Mouse (Mus musculus) 3134 (cell line): ENCODE measurements at regions not wholly inside any gene's neighbourhood (a gene's known extent, or its start where the extent isn't known, plus 50 kb on each side); places are given as distances from the start of the nearest gene placed in this dataset.
A peak's percentile ranks its signal among the peaks of the same experiment; 100 is the strongest.

Experiments
- DNase-seq: peaks from one replicate; pipeline ENCODE4 v3.0.0-alpha.2; 2011; ENCODE audit warnings: low spot score; ENCODE audit not compliant: insufficient read length; ENCODE audit errors: extremely low read depth

GRCm38 (mm10) chr3:130891310-130891709 is 161.1 kb upstream of the Rpl34 start:
- no peak for DNase-seq

DNA sequence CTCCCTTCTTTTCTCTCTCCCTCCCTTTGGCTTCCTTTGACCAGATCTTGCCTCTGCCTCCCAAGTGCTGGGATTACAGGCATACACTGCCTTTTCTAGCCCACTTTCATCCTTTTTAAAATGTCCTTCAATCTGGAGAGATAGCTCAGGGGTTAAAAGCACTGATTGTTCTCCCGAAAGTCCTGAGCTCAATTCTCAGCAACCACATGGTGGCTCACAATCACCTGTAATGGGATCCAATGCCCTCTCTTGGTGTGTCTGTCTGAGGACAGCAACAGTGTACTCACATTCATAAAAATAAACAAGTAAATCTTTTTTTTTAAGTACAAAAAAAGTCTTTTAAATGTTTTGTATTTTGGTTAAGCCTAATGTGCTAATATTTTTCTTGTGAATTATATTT is 158.4 kb upstream of the Rpl34 start:
- DNase-seq, result no peak

- DNase-seq, result peak; percentile 22
These were observed 157.5 kb upstream of the Rpl34 start for GRCm38 (mm10) chr3:130887540-130888312.

DNA sequence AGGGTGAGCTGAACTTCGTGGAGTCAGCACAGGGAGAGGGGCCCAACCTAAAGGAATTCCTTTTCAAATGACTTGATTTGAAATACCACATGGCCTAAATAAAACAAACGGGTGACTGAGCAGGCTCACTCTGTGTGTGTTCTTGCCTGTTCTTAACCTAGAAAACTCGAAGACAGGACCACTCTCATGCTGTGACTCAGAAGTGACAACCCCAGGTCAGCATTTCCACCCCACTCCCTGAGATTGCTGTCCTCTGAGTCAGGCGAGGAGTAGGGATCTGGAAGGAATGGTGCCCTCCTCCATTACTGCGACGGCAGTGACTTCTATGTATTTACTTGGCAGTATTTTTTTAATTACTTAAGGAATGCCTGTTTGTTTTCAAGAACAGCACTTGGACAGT is 155.8 kb upstream of the Rpl34 start:
- peak; percentile 74 for DNase-seq

DNA sequence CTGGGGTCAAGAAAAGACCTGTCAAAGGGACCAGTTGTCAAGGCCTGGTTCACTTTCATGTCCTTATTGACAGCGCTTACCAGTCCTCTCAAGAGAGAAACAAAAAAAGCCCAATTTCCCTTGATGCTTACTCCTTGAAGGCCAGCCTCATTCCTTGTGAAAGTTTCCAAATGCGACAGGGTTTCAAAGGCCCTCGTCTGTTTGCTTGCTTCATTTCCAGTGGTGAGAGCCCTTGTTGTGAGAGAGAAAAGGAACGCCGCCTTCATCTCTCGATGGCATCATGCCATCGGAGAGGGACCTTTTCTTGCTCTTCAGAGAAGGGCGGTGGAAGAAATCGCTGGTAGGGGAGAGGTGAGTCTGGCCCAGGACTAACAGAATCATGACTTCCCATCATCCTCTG is 154.2 kb upstream of the Rpl34 start:
- no peak for DNase-seq

- no peak for DNase-seq
These were observed 153.7 kb upstream of the Rpl34 start for GRCm38 (mm10) chr3:130883928-130884327.

GRCm38 (mm10) chr3:130883319-130883718 is 153.1 kb upstream of the Rpl34 start:
- no peak for DNase-seq

GRCm38 (mm10) chr3:130880482-130880881 is 150.3 kb upstream of the Rpl34 start:
- DNase-seq, result no peak

DNA sequence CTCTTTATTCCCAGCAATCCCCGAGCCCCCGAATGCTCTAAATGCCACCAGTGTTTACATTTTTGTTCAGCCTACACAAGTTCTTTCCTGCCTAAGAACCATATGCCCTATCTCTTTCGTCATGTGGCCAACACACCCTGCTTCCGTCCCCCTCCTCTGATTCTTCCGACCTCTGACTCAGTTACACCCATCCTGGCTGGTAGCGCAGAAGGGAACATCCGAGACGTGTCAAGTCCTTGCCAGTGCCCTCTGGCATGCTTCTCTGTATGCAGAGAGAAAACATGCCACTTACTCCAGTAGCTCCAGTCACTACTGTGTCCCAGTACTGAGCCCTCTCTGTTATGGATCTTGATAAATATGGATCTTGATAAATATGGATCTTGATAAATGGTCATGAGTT is 149.3 kb upstream of the Rpl34 start:
- DNase-seq, result no peak

DNA sequence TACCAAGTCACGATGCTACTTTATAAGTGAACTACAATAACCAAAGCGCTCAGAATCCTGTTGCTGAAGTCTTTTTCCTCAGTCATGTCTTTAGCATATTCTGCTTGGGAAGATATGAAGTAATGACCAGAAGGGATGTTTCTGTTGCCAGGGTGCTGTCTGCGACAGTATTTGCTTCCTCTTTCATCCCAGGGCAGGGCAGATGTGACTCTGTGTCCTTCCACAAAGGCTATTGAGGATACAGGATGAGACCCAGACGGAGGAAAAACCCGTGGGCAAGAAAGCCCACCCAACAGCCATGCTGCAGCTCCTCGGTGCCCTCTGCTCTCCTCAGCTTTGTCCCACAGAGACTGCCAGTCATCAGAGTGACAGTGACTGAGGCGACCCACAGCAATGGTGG is 148.6 kb upstream of the Rpl34 start:
- no peak for DNase-seq

DNA sequence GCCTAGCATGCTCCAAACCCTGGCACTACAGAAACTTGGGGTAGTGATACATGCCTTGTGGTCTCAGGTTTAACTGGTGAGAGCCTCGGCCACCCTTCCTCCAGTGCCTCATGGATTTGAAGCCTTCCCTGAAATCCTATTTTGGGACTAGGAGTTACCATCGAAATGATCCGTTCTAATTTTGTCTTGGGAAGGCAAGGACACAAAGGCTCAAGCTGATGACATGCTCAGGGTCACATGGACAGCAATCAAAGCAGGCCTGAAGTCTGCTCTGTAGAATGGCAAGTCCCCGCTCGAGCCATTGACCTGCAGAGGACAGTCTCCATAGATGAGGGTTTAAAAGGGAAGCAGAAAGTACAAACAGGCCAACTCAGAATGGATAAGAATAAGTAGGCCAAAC is 147.8 kb upstream of the Rpl34 start:
- DNase-seq, result no peak

- no peak for DNase-seq
These were observed 143.5 kb upstream of the Rpl34 start for GRCm38 (mm10) chr3:130873745-130874144.

DNA sequence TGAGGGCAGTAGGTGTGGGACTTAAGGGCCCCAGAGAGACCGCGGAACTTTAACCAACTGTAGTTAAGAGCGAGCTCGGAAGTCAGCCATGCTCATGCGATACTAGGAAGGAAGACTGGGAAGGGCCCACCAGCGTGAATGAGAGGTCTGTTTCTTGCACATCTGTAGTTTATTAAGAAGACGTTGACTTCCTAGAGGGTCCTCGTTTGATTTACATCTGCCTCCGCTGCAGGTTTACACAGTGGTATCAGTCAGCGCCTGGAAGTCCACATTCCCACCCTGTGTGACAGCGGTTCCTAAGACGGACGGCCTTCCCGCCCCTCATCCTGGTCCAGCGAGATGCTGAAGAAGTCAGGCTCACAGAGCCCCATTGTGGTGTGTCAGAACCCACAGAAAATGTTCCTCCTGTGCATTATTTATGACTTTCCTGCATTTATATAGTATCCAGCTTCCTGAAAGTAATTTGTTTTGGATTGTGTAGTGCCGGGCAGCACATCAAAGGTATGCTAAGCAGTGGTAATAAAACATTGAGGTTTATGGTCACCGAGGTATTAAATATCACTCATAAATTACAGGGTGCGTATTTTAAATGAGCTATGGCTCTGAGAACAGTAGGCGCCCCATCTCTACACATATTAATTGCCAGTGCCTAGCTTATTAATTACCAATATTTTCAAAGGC is 136.9 kb upstream of the Rpl34 start:
- DNase-seq, result no peak

GRCm38 (mm10) chr3:130864783-130865182 is 134.6 kb upstream of the Rpl34 start:
- DNase-seq, result no peak

DNA sequence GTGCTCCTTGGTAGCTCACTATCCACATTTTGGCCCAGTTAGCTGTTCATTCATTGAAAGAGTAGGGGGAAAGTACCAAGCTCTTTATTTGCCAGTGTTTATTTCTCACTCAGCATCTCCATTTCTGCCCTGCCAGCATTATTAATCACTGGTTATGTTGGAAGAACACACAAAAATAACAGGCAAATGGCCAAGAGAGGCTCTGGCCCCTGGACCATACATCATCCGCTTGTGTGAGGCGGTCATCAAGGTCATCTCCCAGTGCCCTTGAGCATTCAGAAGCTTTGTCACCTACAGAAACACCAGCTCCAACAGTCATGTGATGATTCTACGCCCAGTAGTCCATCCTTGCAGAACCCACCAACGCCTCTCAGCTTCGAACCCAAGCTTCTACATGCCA is 133.2 kb upstream of the Rpl34 start:
- no peak for DNase-seq

- DNase-seq, result no peak
These were observed 130.1 kb upstream of the Rpl34 start for GRCm38 (mm10) chr3:130860315-130860714.

DNA sequence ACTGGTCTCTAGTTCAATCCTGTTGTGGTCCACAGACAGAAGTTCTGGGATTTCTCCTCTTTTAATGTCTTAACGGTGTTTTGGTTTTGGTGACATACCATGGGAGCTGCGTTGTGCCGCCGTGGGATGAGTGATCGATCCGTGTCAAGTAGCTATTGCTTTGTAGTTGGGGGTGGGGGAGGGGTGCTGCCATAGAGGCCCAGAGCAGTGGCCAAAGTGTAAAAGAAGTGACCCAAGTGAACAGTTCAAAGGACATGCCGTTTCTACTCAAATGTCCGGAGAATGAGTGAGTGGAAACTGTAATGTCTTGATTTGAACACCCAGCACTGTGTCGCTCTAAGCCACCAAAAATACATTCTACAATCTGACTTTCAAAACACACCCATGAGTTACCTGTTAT is 123.7 kb upstream of the Rpl34 start:
- DNase-seq, result no peak

DNA sequence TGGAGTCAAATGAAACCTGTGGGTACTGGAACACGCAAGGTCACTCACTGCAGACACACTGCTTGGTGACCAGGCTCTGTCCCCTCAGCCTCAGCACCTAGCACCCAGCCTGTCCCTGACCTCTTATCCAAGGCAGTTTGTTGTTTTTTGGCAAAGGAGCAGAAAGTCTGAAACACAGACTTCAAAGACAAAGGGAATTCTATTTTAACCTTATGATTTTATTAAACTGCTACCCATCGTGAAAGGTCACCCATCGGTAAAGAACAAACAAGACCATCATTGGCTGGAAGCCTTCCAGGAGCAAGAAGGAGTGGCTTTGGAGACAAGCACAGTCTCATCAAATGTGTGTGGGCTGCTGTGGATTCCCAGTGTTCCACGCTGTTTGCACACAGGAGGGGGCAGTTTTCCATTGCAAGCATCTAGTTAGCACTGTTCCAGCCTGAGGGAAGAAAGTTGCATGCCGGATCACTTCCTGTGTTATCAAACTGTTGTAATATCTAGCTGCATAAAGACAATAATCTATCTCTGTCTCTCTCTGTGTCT is 120.6 kb upstream of the Rpl34 start:
- no peak for DNase-seq

DNA sequence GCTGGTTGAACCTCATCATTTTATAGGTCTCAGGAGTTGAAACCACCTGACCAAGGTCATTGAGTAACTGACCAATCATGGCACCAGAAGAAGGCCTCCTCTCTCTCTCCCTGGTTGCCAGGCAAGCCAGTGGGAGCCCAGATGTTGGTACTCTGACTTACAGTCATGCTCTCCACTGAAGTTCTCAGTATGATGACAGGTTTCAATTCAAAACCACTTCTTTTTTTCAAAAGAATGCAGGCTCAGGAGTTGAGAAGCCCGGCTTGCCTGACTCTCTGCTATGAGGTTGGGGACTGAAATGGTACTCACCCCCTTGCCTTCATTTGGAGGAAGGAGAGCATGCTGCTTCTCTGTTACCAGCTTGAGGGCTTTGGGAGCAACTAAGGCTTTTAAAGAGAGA is 111.6 kb upstream of the Rpl34 start:
- DNase-seq, result no peak

- no peak for DNase-seq
These were observed 109.8 kb upstream of the Rpl34 start for GRCm38 (mm10) chr3:130839924-130840440.

GRCm38 (mm10) chr3:130838626-130839422 is 108.6 kb upstream of the Rpl34 start:
- no peak for DNase-seq
